ENCODE assay signal across 17 mouse cellular contexts in the genomic region with DNA sequence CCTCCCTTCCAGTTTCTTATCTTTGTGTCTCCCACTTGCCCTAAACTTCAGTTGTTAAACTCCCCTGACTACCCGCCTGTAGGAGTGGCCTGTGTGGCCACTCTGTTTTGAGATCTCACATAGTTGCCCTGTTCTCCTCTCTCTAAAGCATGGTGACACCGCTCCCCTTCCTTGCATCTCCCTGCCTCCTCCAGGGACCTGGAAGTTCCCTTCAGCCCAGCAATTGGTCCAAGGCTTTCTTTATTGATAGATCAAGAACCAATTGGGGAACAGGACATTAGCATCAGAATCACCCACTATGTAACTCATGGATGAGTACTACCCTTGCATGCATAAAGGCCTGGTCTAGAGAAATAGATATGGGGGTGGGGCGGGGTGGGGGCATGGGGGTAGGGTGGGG.
"Had no signal": no experiment of that assay in that cellular context is flagged by ENCODE, and none has a peak within 500 bp of the region (broad histone marks: within the 10 kb centered on the region; RNA-seq: fewer than 3 reads in every experiment).

No protein-coding gene starts in this region.

- ATAC-seq: midbrain, embryonic 16.5 days had no signal

- H3K9ac ChIP-seq: lung, embryonic 14.5 days; midbrain, embryonic 12.5 days; neural tube, embryonic 13.5 days; neural tube, embryonic 15.5 days had no signal

- H3K27ac ChIP-seq: midbrain, embryonic 12.5 days; neural tube, embryonic 13.5 days; neural tube, embryonic 15.5 days had no signal

- H3K4me3 ChIP-seq: midbrain, embryonic 12.5 days; myocyte; neural tube, embryonic 13.5 days; neural tube, embryonic 15.5 days had no signal

- H3K36me3 ChIP-seq: midbrain, embryonic 12.5 days; neural tube, embryonic 13.5 days; neural tube, embryonic 15.5 days had no signal

- H3K4me2 ChIP-seq: lung, embryonic 14.5 days; midbrain, embryonic 12.5 days; neural tube, embryonic 13.5 days; neural tube, embryonic 15.5 days had no signal

- H3K9me3 ChIP-seq: midbrain, embryonic 12.5 days; neural tube, embryonic 13.5 days; neural tube, embryonic 15.5 days had no signal

- DNase-seq: lung, adult 18-20 months; lung, embryonic 14.5 days; lung, postnatal 10 days; lung, postnatal 4 days; midbrain, embryonic 14.5 days; right cerebral cortex, adult 18-20 months; right cerebral cortex, postnatal 25 days; right cerebral cortex, postnatal 4 days; spleen, adult 18-20 months; thymus, adult 18-20 months; thymus, postnatal 25 days; thymus, postnatal 4 days had no signal
